ENCODE assay signal across 10 mouse cellular contexts in genomic region chr2:121396624-121397023, GRCm38 (mm10). TPM values are rescaled to one million over a fixed set of nuclear protein-coding genes. Genes with fewer than 3 reads are reported as not detected.
DNase-seq lines count a peak whose midpoint lies in the region; ATAC-seq lines count a peak whose summit lies in the region.
"Had no signal": no experiment of that assay in that cellular context is flagged by ENCODE, and none has a peak within 500 bp of the region (broad histone marks: within the 10 kb centered on the region; RNA-seq: fewer than 3 reads in every experiment).

No protein-coding gene starts in this region.

- 17% methylated on average over 8 of the region's 8 CpGs for WGBS in forebrain, embryonic 11.5 days
- WGBS in forebrain, embryonic 12.5 days: 16% methylated on average over 8 of the region's 8 CpGs

- no peaks in the 10 kb centered on the region for H3K9me3 ChIP-seq in forebrain, embryonic 11.5 days (ENCODE audit: control insufficient read depth, low read length)
- no peaks in the 10 kb centered on the region for H3K9me3 ChIP-seq in forebrain, embryonic 12.5 days
- H3K9me3 ChIP-seq: lung, embryonic 15.5 days had no signal

- no peaks in the 10 kb centered on the region for H3K4me1 ChIP-seq in forebrain, embryonic 11.5 days (replicated peaks; ENCODE audit: control insufficient read depth, insufficient read depth, low read length)
- no peaks in the 10 kb centered on the region for H3K4me1 ChIP-seq in forebrain, embryonic 12.5 days
- H3K4me1 ChIP-seq: lung, embryonic 15.5 days had no signal

- DNase-seq in forebrain, embryonic 11.5 days (ENCODE audit: low spot score): peak; percentile 87
- peak; percentile 58 for DNase-seq in WW6 (ENCODE audit: low read depth, low spot score)
- DNase-seq in cerebellum, postnatal 25 days: peak; percentile 91 to 95
- peak; percentile 81 to 82 for DNase-seq in layer of hippocampus, postnatal 14 days (ENCODE audit: low spot score in 2 of 2)
- DNase-seq in spleen, postnatal 36 days (ENCODE audit: low spot score in 2 of 2): peak; percentile 49 to 64

- no peak overlapping the region for H3K9ac ChIP-seq in forebrain, embryonic 11.5 days (ENCODE audit: low read length)
- H3K9ac ChIP-seq in forebrain, embryonic 12.5 days: no peak overlapping the region
- H3K9ac ChIP-seq: lung, embryonic 15.5 days had no signal

- no peaks in the 10 kb centered on the region for H3K27me3 ChIP-seq in forebrain, embryonic 11.5 days (ENCODE audit: control insufficient read depth, insufficient read depth, low read length)
- H3K27me3 ChIP-seq in forebrain, embryonic 12.5 days: no peaks in the 10 kb centered on the region
- H3K27me3 ChIP-seq: lung, embryonic 15.5 days had no signal

- no peak for ATAC-seq in forebrain, embryonic 11.5 days (replicated peaks; ENCODE audit: low FRiP score)
- ATAC-seq in forebrain, embryonic 12.5 days (ENCODE audit: low FRiP score): no peak
- peak; percentile 66 for ATAC-seq in granulocyte monocyte progenitor cell, adult 5-6 weeks (replicated peaks; ENCODE audit: poor library complexity, severe bottlenecking)
- ATAC-seq in megakaryocyte progenitor cell, adult 5-6 weeks (replicated peaks; ENCODE audit: poor library complexity): peak; percentile 83

- H3K36me3 ChIP-seq in forebrain, embryonic 11.5 days (ENCODE audit: control insufficient read depth, insufficient read depth, low read length): no peaks in the 10 kb centered on the region
- H3K36me3 ChIP-seq in forebrain, embryonic 12.5 days (replicated peaks): no peaks in the 10 kb centered on the region
- H3K36me3 ChIP-seq: lung, embryonic 15.5 days had no signal

- no peak overlapping the region for H3K4me3 ChIP-seq in forebrain, embryonic 11.5 days (ENCODE audit: low read depth, low read length)
- H3K4me3 ChIP-seq in forebrain, embryonic 12.5 days (replicated peaks): no peak overlapping the region
- H3K4me3 ChIP-seq: lung, embryonic 15.5 days had no signal

- no peak overlapping the region for H3K27ac ChIP-seq in forebrain, embryonic 11.5 days (ENCODE audit: low read depth, low read length)
- H3K27ac ChIP-seq in forebrain, embryonic 12.5 days: no peak overlapping the region
- H3K27ac ChIP-seq: lung, embryonic 15.5 days had no signal

- H3K4me2 ChIP-seq in forebrain, embryonic 11.5 days (ENCODE audit: low read depth, low read length, severe bottlenecking): no peak overlapping the region
- no peak overlapping the region for H3K4me2 ChIP-seq in forebrain, embryonic 12.5 days
- H3K4me2 ChIP-seq: lung, embryonic 15.5 days had no signal

RNA-seq across cellular contexts. Expression of gene Strc, which starts 9.7 kb away (rescaled TPM):
- polyA plus RNA-seq in forebrain, embryonic 11.5 days (2014; fragmentation: Nextera tagmentation; extraction: Ambion mirVana): not detected in 2 replicates
- polyA plus RNA-seq in forebrain, embryonic 12.5 days (2016; fragmentation: Nextera tagmentation; extraction: Ambion mirVana): not detected in 2 replicates
- not detected in 2 replicates for total RNA-seq in granulocyte monocyte progenitor cell, adult 5-6 weeks (2014; fragmentation: Nextera tagmentation)
- not detected in 2 replicates for total RNA-seq in granulocyte monocyte progenitor cell, adult 5-6 weeks (2017)
- under 1 TPM; 0.09 to 0.31 TPM for total RNA-seq in layer of hippocampus, postnatal 14 days (2021)
- not detected in 2 replicates for total RNA-seq in megakaryocyte progenitor cell, adult 5-6 weeks (2015)
- total RNA-seq in megakaryocyte progenitor cell, adult 5-6 weeks (2017): not detected in 2 replicates
- polyA plus RNA-seq: C2C12; lung, embryonic 15.5 days had no signal

RNA-seq across cellular contexts. Expression of gene Pdia3, which starts 17.0 kb away (rescaled TPM):
- 407 and 435 TPM in 2 replicates for polyA plus RNA-seq in forebrain, embryonic 11.5 days (2014; fragmentation: Nextera tagmentation; extraction: Ambion mirVana)
- polyA plus RNA-seq in forebrain, embryonic 12.5 days (2016; fragmentation: Nextera tagmentation; extraction: Ambion mirVana): 416 and 432 TPM in 2 replicates
- 315 and 355 TPM in 2 replicates for total RNA-seq in granulocyte monocyte progenitor cell, adult 5-6 weeks (2014; fragmentation: Nextera tagmentation)
- total RNA-seq in granulocyte monocyte progenitor cell, adult 5-6 weeks (2017): 423 and 509 TPM in 2 replicates
- total RNA-seq in layer of hippocampus, postnatal 14 days (2021): 100 to 1,000 TPM; 194 to 224 TPM
- total RNA-seq in megakaryocyte progenitor cell, adult 5-6 weeks (2015): 499 and 555 TPM in 2 replicates
- total RNA-seq in megakaryocyte progenitor cell, adult 5-6 weeks (2017): 404 and 432 TPM in 2 replicates

RNA-seq across cellular contexts. Expression of gene Catsper2, which starts 17.0 kb away (rescaled TPM):
- polyA plus RNA-seq in forebrain, embryonic 11.5 days (2014; fragmentation: Nextera tagmentation; extraction: Ambion mirVana): 2.2 and 2.4 TPM in 2 replicates
- polyA plus RNA-seq in forebrain, embryonic 12.5 days (2016; fragmentation: Nextera tagmentation; extraction: Ambion mirVana): 2.9 and 3.6 TPM in 2 replicates
- total RNA-seq in granulocyte monocyte progenitor cell, adult 5-6 weeks (2014; fragmentation: Nextera tagmentation): 1.3 TPM in 2 replicates
- total RNA-seq in granulocyte monocyte progenitor cell, adult 5-6 weeks (2017): 1.8 and 1.9 TPM in 2 replicates
- total RNA-seq in layer of hippocampus, postnatal 14 days (2021): 1 to 10 TPM; 4.1 to 4.6 TPM
- 1.2 and 2.1 TPM in 2 replicates for total RNA-seq in megakaryocyte progenitor cell, adult 5-6 weeks (2015)
- total RNA-seq in megakaryocyte progenitor cell, adult 5-6 weeks (2017): 0.62 and 1.8 TPM in 2 replicates

RNA-seq across cellular contexts. Expression of gene Ckmt1, which starts 39.1 kb away (rescaled TPM):
- polyA plus RNA-seq in forebrain, embryonic 11.5 days (2014; fragmentation: Nextera tagmentation; extraction: Ambion mirVana): 3.0 and 3.6 TPM in 2 replicates
- 8.5 and 14.4 TPM in 2 replicates for polyA plus RNA-seq in forebrain, embryonic 12.5 days (2016; fragmentation: Nextera tagmentation; extraction: Ambion mirVana)
- not detected in 2 replicates for total RNA-seq in granulocyte monocyte progenitor cell, adult 5-6 weeks (2014; fragmentation: Nextera tagmentation)
- not detected in 2 replicates for total RNA-seq in granulocyte monocyte progenitor cell, adult 5-6 weeks (2017)
- 100 to 1,000 TPM; 333 to 351 TPM for total RNA-seq in layer of hippocampus, postnatal 14 days (2021)
- not detected in 2 replicates for total RNA-seq in megakaryocyte progenitor cell, adult 5-6 weeks (2015)
- total RNA-seq in megakaryocyte progenitor cell, adult 5-6 weeks (2017): not detected in 2 replicates

RNA-seq across cellular contexts. Expression of gene Ppip5k1, which starts 41.4 kb away (rescaled TPM):
- polyA plus RNA-seq in forebrain, embryonic 11.5 days (2014; fragmentation: Nextera tagmentation; extraction: Ambion mirVana): 10.7 and 11.7 TPM in 2 replicates
- polyA plus RNA-seq in forebrain, embryonic 12.5 days (2016; fragmentation: Nextera tagmentation; extraction: Ambion mirVana): 12.5 and 14.5 TPM in 2 replicates
- total RNA-seq in granulocyte monocyte progenitor cell, adult 5-6 weeks (2014; fragmentation: Nextera tagmentation): 11.0 and 15.1 TPM in 2 replicates
- 8.4 and 10.3 TPM in 2 replicates for total RNA-seq in granulocyte monocyte progenitor cell, adult 5-6 weeks (2017)
- total RNA-seq in layer of hippocampus, postnatal 14 days (2021): 10 to 100 TPM; 69.1 to 74.4 TPM
- 4.5 and 4.6 TPM in 2 replicates for total RNA-seq in megakaryocyte progenitor cell, adult 5-6 weeks (2015)
- total RNA-seq in megakaryocyte progenitor cell, adult 5-6 weeks (2017): 8.3 and 11.3 TPM in 2 replicates

Comparison
In these comparisons a context has a peak if more than half of its experiments do, and no peak if none do; other contexts are left out.
1. ATAC-seq: peak in granulocyte monocyte progenitor cell, adult 5-6 weeks (single experiment) and megakaryocyte progenitor cell, adult 5-6 weeks (single experiment); none in forebrain, embryonic 11.5 days (single experiment) and forebrain, embryonic 12.5 days (single experiment).
2. Peak in every context shown above with its lines, with median percentiles within 50 percentile points of each other: DNase-seq.